Mouse (Mus musculus): ENCODE results near the gene Zfp644. TPM values are rescaled to one million over a fixed set of nuclear protein-coding genes. Genes with fewer than 3 reads are reported as not detected.

Zfp644 gene
- total and polyA plus RNA-seq, 2 experiments from 2014 or later, result 45.7 to 78.1 TPM

- WGBS, result 67% methylated on average over 8 of the region's 8 CpGs
- ATAC-seq (ENCODE audit: insufficient read depth, low read depth) (no peak), DNase-seq (ENCODE audit: low spot score) (no peak)
- Histone ChIP-seq H3K4me2 (ENCODE audit: low read depth, low read length) (no peak overlapping the region), H3K36me3 (replicated peaks; ENCODE audit: control insufficient read depth, insufficient read depth, low read length) (peaks cover 20% of the 10 kb centered on the region), H3K9ac (replicated peaks; ENCODE audit: low read depth, low read length) (no peak overlapping the region), H3K4me3 (ENCODE audit: low read depth, low read length) (no peak overlapping the region), H3K9me3 (replicated peaks; ENCODE audit: control insufficient read depth, low read length) (no peaks in the 10 kb centered on the region), H3K27me3 (ENCODE audit: control insufficient read depth, insufficient read depth, low read length) (no peaks in the 10 kb centered on the region), H3K4me1 (ENCODE audit: control insufficient read depth, insufficient read depth) (peaks cover 10% of the 10 kb centered on the region), H3K27ac (ENCODE audit: low read depth) (no peak overlapping the region)
- no peak for TF ChIP-seq EP300 (IDR thresholded peaks at IDR 0.05; ENCODE audit: low read depth)
- TF ChIP-seq CTCF (IDR thresholded peaks at IDR 0.05; ENCODE audit: low read depth), result no peak
Measured at GRCm38 (mm10) chr5:106628369-106629149, 68.5 kb downstream of the Zfp644 start.

- peaks cover 38% of the 10 kb centered on the region for H3K36me3 ChIP-seq (replicated peaks; ENCODE audit: control insufficient read depth, insufficient read depth, low read length)
- TF ChIP-seq CTCF (IDR thresholded peaks at IDR 0.05; ENCODE audit: low read depth) (no peak), EP300 (IDR thresholded peaks at IDR 0.05; ENCODE audit: low read depth) (no peak)
- peaks cover 10% of the 10 kb centered on the region for H3K4me1 ChIP-seq (ENCODE audit: control insufficient read depth, insufficient read depth)
- H3K9ac ChIP-seq (replicated peaks; ENCODE audit: low read depth, low read length), result no peak overlapping the region
- no peak overlapping the region for H3K4me2 ChIP-seq (ENCODE audit: low read depth, low read length)
- H3K27ac ChIP-seq (ENCODE audit: low read depth), result no peak overlapping the region
- WGBS, result 72% methylated on average over 4 of the region's 4 CpGs
- DNase-seq (ENCODE audit: low spot score) (no peak), ATAC-seq (ENCODE audit: insufficient read depth, low read depth) (no peak)
- H3K9me3 ChIP-seq (replicated peaks; ENCODE audit: control insufficient read depth, low read length), result no peaks in the 10 kb centered on the region
- no peak overlapping the region for H3K4me3 ChIP-seq (ENCODE audit: low read depth, low read length)
- no peaks in the 10 kb centered on the region for H3K27me3 ChIP-seq (ENCODE audit: control insufficient read depth, insufficient read depth, low read length)
Measured at GRCm38 (mm10) chr5:106623337-106623736, 73.8 kb downstream of the Zfp644 start.

GRCm38 (mm10) chr5:106622193-106622592 lies 74.9 kb downstream of the Zfp644 start:
- no peak for ATAC-seq (ENCODE audit: insufficient read depth, low read depth)
- H3K36me3 ChIP-seq (replicated peaks; ENCODE audit: control insufficient read depth, insufficient read depth, low read length), result peaks cover 41% of the 10 kb centered on the region

DNA sequence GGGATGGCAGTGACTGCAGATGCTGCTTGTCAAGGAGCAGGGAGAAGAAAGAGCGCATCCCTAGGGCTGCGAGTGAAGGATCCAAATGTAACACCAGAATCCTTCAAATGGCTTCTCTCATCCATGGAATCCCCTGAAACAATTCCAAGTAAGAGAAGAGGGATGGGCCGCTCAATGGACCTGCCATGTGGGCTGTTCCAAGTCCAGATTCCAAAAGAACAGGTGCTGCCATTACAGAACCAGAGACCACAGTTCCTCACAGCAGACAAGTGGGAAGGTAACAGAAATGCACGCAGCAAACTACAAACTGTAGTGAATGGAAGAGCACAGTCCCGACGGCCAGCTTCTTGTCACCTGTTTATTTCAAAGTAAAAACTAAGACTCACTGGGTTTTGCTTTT lies 76.6 kb downstream of the Zfp644 start:
- TF ChIP-seq EP300 (IDR thresholded peaks at IDR 0.05; ENCODE audit: low read depth) (no peak), CTCF (IDR thresholded peaks at IDR 0.05; ENCODE audit: low read depth) (no peak)
- WGBS, result 94% methylated on average over 6 of the region's 6 CpGs

More at GRCm38 (mm10) chr5:106622193-106622592, 74.9 kb downstream of the Zfp644 start:
- no peak for DNase-seq (ENCODE audit: low spot score)
- H3K27ac ChIP-seq (ENCODE audit: low read depth), result no peak overlapping the region
- H3K4me1 ChIP-seq (ENCODE audit: control insufficient read depth, insufficient read depth), result peaks cover 10% of the 10 kb centered on the region
- TF ChIP-seq EP300 (IDR thresholded peaks at IDR 0.05; ENCODE audit: low read depth), result no peak
- TF ChIP-seq CTCF (IDR thresholded peaks at IDR 0.05; ENCODE audit: low read depth), result no peak
- no peak overlapping the region for H3K4me2 ChIP-seq (ENCODE audit: low read depth, low read length)
- H3K27me3 ChIP-seq (ENCODE audit: control insufficient read depth, insufficient read depth, low read length), result no peaks in the 10 kb centered on the region
- H3K4me3 ChIP-seq (ENCODE audit: low read depth, low read length), result no peak overlapping the region
- no peaks in the 10 kb centered on the region for H3K9me3 ChIP-seq (replicated peaks; ENCODE audit: control insufficient read depth, low read length)
- 90% methylated on average over 5 of the region's 5 CpGs for WGBS
- no peak overlapping the region for H3K9ac ChIP-seq (replicated peaks; ENCODE audit: low read depth, low read length)

DNA sequence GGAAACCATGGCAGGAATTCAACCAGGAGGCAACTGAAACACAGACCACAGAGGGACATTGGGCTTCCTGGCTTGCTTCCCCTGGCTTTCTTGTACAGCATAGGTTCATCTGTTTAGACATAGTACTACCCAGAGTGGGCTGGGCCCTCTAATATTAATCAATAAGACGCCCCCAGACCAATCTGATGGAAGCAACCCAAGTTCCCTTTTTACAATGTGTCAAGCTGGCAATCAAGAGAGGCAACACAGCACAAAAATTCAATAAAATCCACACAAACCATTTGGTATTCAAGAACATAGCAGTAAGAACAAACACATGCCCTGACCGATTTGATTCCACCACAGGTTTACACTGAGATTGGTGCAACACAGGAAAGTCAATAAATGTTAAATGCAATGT lies 82.1 kb downstream of the Zfp644 start:
- ATAC-seq (ENCODE audit: insufficient read depth, low read depth), result no peak
- H3K9ac ChIP-seq (replicated peaks; ENCODE audit: low read depth, low read length), result no peak overlapping the region
- H3K4me3 ChIP-seq (ENCODE audit: low read depth, low read length), result no peak overlapping the region
- DNase-seq (ENCODE audit: low spot score), result no peak
- no peak overlapping the region; the same call in 1 of the 2 replicates for H3K27ac ChIP-seq (ENCODE audit: low read depth)
- no peak overlapping the region for H3K4me2 ChIP-seq (ENCODE audit: low read depth, low read length)
- no peaks in the 10 kb centered on the region for H3K27me3 ChIP-seq (ENCODE audit: control insufficient read depth, insufficient read depth, low read length)
- no peaks in the 10 kb centered on the region for H3K4me1 ChIP-seq (ENCODE audit: control insufficient read depth, insufficient read depth)
- H3K36me3 ChIP-seq (replicated peaks; ENCODE audit: control insufficient read depth, insufficient read depth, low read length), result peaks cover 24% of the 10 kb centered on the region
- no peaks in the 10 kb centered on the region for H3K9me3 ChIP-seq (replicated peaks; ENCODE audit: control insufficient read depth, low read length)
- 87% methylated on average over 2 of the region's 2 CpGs for WGBS
- TF ChIP-seq EP300 (IDR thresholded peaks at IDR 0.05; ENCODE audit: low read depth), result no peak
- TF ChIP-seq CTCF (IDR thresholded peaks at IDR 0.05; ENCODE audit: low read depth), result no peak

More for the DNA sequence above, 76.6 kb downstream of the Zfp644 start:
- no peaks in the 10 kb centered on the region for H3K27me3 ChIP-seq (ENCODE audit: control insufficient read depth, insufficient read depth, low read length)
- ATAC-seq (ENCODE audit: insufficient read depth, low read depth), result no peak
- H3K9me3 ChIP-seq (replicated peaks; ENCODE audit: control insufficient read depth, low read length), result no peaks in the 10 kb centered on the region
- peaks cover 10% of the 10 kb centered on the region for H3K4me1 ChIP-seq (ENCODE audit: control insufficient read depth, insufficient read depth)
- H3K9ac ChIP-seq (replicated peaks; ENCODE audit: low read depth, low read length), result no peak overlapping the region
- no peak overlapping the region for H3K27ac ChIP-seq (ENCODE audit: low read depth)
- no peak overlapping the region for H3K4me3 ChIP-seq (ENCODE audit: low read depth, low read length)
- no peak overlapping the region for H3K4me2 ChIP-seq (ENCODE audit: low read depth, low read length)
- H3K36me3 ChIP-seq (replicated peaks; ENCODE audit: control insufficient read depth, insufficient read depth, low read length), result peaks cover 41% of the 10 kb centered on the region
- no peak for DNase-seq (ENCODE audit: low spot score)

Measured in heart, postnatal 0 days (tissue).